Mouse (Mus musculus) heart, postnatal 0 days (tissue): ENCODE results near the gene Cldn18. TPM values are rescaled to one million over a fixed set of nuclear protein-coding genes. Genes with fewer than 3 reads are reported as not detected.

ENCODE experiments used
- ATAC-seq: fragments of 200-750 bp; cut with Nextera tagmentation; 2 replicates; pipeline ENCODE4 v1.8.0; 2017; ENCODE audit warnings: low read depth, moderate number of reproducible peaks, moderate library complexity; ENCODE audit not compliant: insufficient read depth
- DNase-seq: peaks from one replicate; pipeline ENCODE4 v3.0.0-alpha.2; 2016; ENCODE audit warnings: low spot score
- H3K27ac ChIP-seq: fragments of 300-500 bp; sonication (generic); 2 replicates; pipeline ENCODE4 v1.5.1; 2014; ENCODE audit warnings: low read depth, mild to moderate bottlenecking
- H3K27me3 ChIP-seq: fragments of 300-500 bp; sonication (generic); 2 replicates; pipeline ENCODE4 v1.6.1; 2014; ENCODE audit warnings: low read length, mixed read lengths; ENCODE audit not compliant: control insufficient read depth, insufficient read depth
- H3K36me3 ChIP-seq: fragments of 300-500 bp; sonication (generic); replicated peaks from 2 replicates; pipeline ENCODE4 v1.6.1; 2014; ENCODE audit warnings: low read length, mixed read lengths; ENCODE audit not compliant: control insufficient read depth, insufficient read depth
- H3K4me1 ChIP-seq: fragments of 300-500 bp; sonication (generic); 2 replicates; pipeline ENCODE4 v1.6.1; 2014; ENCODE audit warnings: antibody characterized with exemption; ENCODE audit not compliant: control insufficient read depth, insufficient read depth
- H3K4me2 ChIP-seq: fragments of 300-500 bp; sonication (generic); 2 replicates; pipeline ENCODE4 v1.6.1; 2014; ENCODE audit warnings: low read depth, mild to moderate bottlenecking, low read length, moderate library complexity
- H3K4me3 ChIP-seq: fragments of 300-500 bp; sonication (generic); 2 replicates; pipeline ENCODE4 v1.5.1; 2014; ENCODE audit warnings: low read depth, low read length
- H3K9ac ChIP-seq: fragments of 300-500 bp; sonication (generic); replicated peaks from 2 replicates; pipeline ENCODE4 v1.6.1; 2014; ENCODE audit warnings: low read depth, low read length, mixed read lengths
- H3K9me3 ChIP-seq: fragments of 300-500 bp; sonication (generic); replicated peaks from 2 replicates; pipeline ENCODE4 v1.6.1; 2016; ENCODE audit warnings: low read length; ENCODE audit not compliant: control insufficient read depth
- CTCF ChIP-seq: IDR thresholded peaks from 2 replicates; pipeline ENCODE4 v1.5.1; 2016; ENCODE audit warnings: antibody characterized with exemption, control low read depth, low read depth
- EP300 ChIP-seq: IDR thresholded peaks from 2 replicates; pipeline ENCODE4 v1.6.1; 2016; ENCODE audit warnings: antibody characterized with exemption, low read depth
- WGBS: fragments of 180-500 bp; shearing (Covaris S2); extraction: QIAGEN DNeasy Blood & Tissue Kit; methylation state at CpG from one replicate; pipeline ENCODE4 v1.1.7; 2014; 5-methylcytosine and 5-hydroxymethylcytosine counted together
- polyA plus RNA-seq: library from polyadenylated mRNA; unstranded; fragments of >200 nt; fragmentation: Nextera tagmentation; extraction: Ambion mirVana; gene quantifications from 2 replicates; pipeline ENCODE4 v1.2.1, GENCODE M21; 2015
- total RNA-seq: library from RNA; depleted of rRNA; stranded (reverse); fragments of >200 nt; gene quantifications from 2 replicates; pipeline ENCODE4 v1.2.3, GENCODE M21; 2014; ENCODE audit warnings: low replicate concordance

The Cldn18 gene
- total and polyA plus RNA-seq, 2 experiments from 2014 or later: 0.22 TPM; not detected in 1

DNA sequence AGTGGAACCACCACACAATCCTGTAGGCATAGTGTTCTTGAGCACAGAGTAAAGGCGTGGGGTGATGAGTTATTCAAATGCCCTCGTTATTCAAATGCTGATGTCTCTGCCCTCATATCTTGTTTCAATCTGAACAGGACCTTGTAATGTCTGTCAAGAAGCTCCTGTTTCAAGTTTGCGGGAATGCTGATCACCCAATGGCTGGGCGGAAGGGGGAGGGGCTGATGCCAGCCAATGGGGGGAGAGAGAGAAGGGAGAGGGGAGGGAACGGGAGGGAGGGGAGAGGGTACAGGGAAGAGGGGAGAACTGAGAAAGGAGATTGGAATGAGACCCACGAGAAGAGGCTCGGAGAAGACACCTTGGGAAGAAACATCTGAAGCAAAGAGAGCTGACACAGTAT, 22.1 kb downstream of the Cldn18 start:
- no peak overlapping the region for H3K4me2 ChIP-seq
- WGBS: 54% methylated on average over 7 of the region's 7 CpGs
- no peaks in the 10 kb centered on the region for H3K27me3 ChIP-seq
- no peaks in the 10 kb centered on the region for H3K4me1 ChIP-seq
- TF ChIP-seq CTCF (no peak), EP300 (no peak)
- no peak for DNase-seq
- H3K9ac ChIP-seq: no peak overlapping the region
- no peak overlapping the region for H3K4me3 ChIP-seq
- no peak overlapping the region for H3K27ac ChIP-seq
- no peaks in the 10 kb centered on the region for H3K36me3 ChIP-seq
- ATAC-seq: no peak
- H3K9me3 ChIP-seq: no peaks in the 10 kb centered on the region

DNA sequence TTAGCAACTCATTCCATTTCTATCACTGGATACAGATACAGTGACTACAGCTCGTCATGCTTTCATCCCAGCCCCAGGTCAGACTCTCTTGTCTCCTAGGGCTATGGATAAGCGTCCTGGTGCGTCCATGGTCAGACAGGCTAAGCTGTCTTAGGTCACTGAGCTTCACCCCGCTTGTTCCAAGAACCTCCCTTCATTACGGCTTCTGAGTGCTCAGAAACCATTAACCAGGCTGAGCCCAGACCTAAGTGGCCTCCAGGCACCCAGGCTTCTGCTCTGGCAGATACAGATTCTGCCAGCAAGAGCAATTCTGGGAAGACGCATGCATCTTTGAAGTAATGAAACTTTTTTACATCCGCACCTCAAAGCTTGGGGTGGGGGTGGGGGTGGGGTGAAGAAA, 26.7 kb downstream of the Cldn18 start:
- WGBS: 74% methylated on average over 7 of the region's 7 CpGs
- no peak for TF ChIP-seq CTCF
- TF ChIP-seq EP300: no peak
- H3K4me3 ChIP-seq: no peak overlapping the region
- no peaks in the 10 kb centered on the region for H3K4me1 ChIP-seq
- no peaks in the 10 kb centered on the region for H3K36me3 ChIP-seq
- no peak overlapping the region for H3K27ac ChIP-seq
- no peaks in the 10 kb centered on the region for H3K27me3 ChIP-seq
- H3K4me2 ChIP-seq: no peak overlapping the region
- ATAC-seq (no peak), DNase-seq (no peak)
- no peaks in the 10 kb centered on the region for H3K9me3 ChIP-seq
- H3K9ac ChIP-seq: no peak overlapping the region

GRCm38 (mm10) chr9:99689796-99690195, 27.3 kb downstream of the Cldn18 start:
- H3K27ac ChIP-seq: no peak overlapping the region
- H3K36me3 ChIP-seq: no peaks in the 10 kb centered on the region
- TF ChIP-seq CTCF: no peak
- no peak for TF ChIP-seq EP300
- no peak overlapping the region for H3K4me2 ChIP-seq
- H3K9ac ChIP-seq: no peak overlapping the region
- no peaks in the 10 kb centered on the region for H3K27me3 ChIP-seq
- no peak for DNase-seq
- no peaks in the 10 kb centered on the region for H3K4me1 ChIP-seq
- H3K9me3 ChIP-seq: no peaks in the 10 kb centered on the region
- H3K4me3 ChIP-seq: no peak overlapping the region
- no peak for ATAC-seq
- WGBS: 87% methylated on average over 5 of the region's 5 CpGs

DNA sequence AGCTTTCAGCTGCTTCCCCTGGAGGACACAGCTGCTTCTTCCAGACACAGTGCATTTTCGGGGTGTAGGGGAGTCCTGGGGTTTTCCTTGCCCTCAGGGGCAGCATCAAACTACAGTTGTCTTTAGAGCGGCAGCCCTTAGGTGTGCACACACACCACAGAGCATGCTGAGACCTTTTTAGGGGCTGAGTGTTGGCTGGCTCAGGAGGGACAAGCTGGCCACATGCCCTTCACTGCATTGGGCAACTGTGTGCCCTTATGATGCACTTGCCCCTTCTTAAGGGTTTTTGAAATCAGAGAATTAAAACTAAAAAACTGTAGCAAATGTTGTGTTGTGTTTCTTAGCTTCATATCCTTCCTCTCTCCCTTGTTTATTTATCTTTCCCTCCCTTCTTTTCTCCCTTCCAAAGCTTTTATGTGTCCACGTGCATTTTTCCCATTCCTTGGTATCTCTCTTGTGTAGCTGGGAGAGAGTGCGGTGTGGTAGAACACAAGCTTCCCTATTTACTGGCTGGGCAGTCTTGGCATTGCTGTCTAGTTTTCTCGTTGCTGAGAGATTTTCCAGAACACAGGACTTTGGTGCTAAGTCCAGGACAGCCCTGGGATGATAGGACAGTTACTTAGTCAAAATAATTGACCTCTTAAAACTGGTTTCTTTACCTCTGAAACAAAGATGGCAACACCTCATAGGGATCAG, 31.4 kb downstream of the Cldn18 start:
- TF ChIP-seq CTCF (no peak), EP300 (no peak)
- ATAC-seq (no peak), DNase-seq (no peak)
- Histone ChIP-seq H3K36me3 (no peaks in the 10 kb centered on the region), H3K9ac (no peak overlapping the region), H3K4me2 (no peak overlapping the region), H3K4me1 (no peaks in the 10 kb centered on the region; the same call in none of the 2 replicates), H3K9me3 (no peaks in the 10 kb centered on the region), H3K27me3 (no peaks in the 10 kb centered on the region), H3K4me3 (no peak overlapping the region), H3K27ac (no peak overlapping the region)
- WGBS: 62% methylated on average over 5 of the region's 5 CpGs

DNA sequence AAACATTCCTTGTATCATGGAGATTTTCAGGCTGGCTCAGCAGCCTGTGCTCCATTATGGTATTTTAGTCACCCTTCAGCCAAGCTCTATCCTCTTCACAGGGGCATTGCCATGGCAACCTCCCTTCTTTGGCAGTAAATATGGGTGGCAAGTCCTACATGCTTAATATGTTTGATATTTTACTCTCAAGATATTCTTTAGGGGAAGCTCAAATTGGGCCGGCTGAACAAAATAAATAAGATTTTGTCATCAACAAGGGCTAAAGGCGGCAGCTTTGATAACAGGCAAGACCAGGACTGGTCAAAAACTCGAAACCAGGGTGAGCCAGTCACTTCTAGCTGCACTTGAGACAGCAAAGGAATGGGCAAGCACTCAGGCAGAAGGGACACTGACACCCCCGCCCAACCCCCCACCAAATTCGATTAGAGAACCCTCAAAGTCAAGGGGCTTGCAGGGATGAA, 32.0 kb downstream of the Cldn18 start:
- WGBS: 53% methylated on average over 5 of the region's 5 CpGs
- Histone ChIP-seq H3K27ac (no peak overlapping the region), H3K9ac (no peak overlapping the region), H3K27me3 (no peaks in the 10 kb centered on the region), H3K4me1 (no peaks in the 10 kb centered on the region; the same call in none of the 2 replicates), H3K4me2 (no peak overlapping the region), H3K36me3 (no peaks in the 10 kb centered on the region), H3K9me3 (no peaks in the 10 kb centered on the region), H3K4me3 (no peak overlapping the region)
- ATAC-seq: no peak
- no peak for TF ChIP-seq CTCF
- TF ChIP-seq EP300: no peak
- no peak for DNase-seq
